Mouse (Mus musculus): Measurements from ENCODE around the gene Xirp1.

GRCm38 (mm10) chr9:120000761-120001160, 22.6 kb downstream of the Xirp1 start:
- TF ChIP-seq CTCF (IDR thresholded peaks at IDR 0.05; ENCODE audit: low read depth, low read length) = no peak
- no peak for TF ChIP-seq POLR2A (IDR thresholded peaks at IDR 0.05; ENCODE audit: extremely low read depth, insufficient read depth, low read length)
